Mouse (Mus musculus) limb, embryonic 10.5 days (tissue): ENCODE results near the gene Dld. TPM values are rescaled to one million over a fixed set of nuclear protein-coding genes. Genes with fewer than 3 reads are reported as not detected.
A peak's percentile ranks its signal among the peaks of the same experiment; 100 is the strongest.

Experiments used
- DNase-seq: peaks from one replicate; pipeline ENCODE4 v3.0.0-alpha.2; 2017; ENCODE audit warnings: low spot score
- H3K27ac ChIP-seq: fragments of 300-500 bp; sonication (generic); 2 replicates; pipeline ENCODE4 v1.5.1; 2016; ENCODE audit warnings: mild to moderate bottlenecking
- H3K27me3 ChIP-seq: fragments of 300-500 bp; sonication (generic); 2 replicates; pipeline ENCODE4 v1.6.1; 2016; ENCODE audit warnings: low read depth, mild to moderate bottlenecking; ENCODE audit not compliant: poor library complexity, severe bottlenecking
- H3K36me3 ChIP-seq: fragments of 300-500 bp; sonication (generic); 2 replicates; pipeline ENCODE4 v1.6.1; 2016; ENCODE audit warnings: mild to moderate bottlenecking, moderate library complexity
- H3K4me1 ChIP-seq: fragments of 300-500 bp; sonication (generic); 2 replicates; pipeline ENCODE4 v1.6.1; 2016
- H3K4me3 ChIP-seq: fragments of 300-500 bp; sonication (generic); 2 replicates; pipeline ENCODE4 v1.5.1; 2016; ENCODE audit warnings: mild to moderate bottlenecking, moderate library complexity
- H3K9me3 ChIP-seq: fragments of 300-500 bp; sonication (generic); replicated peaks from 2 replicates; pipeline ENCODE4 v1.6.1; 2016; ENCODE audit warnings: mild to moderate bottlenecking
- WGBS: fragments of 180-500 bp; shearing (Covaris S2); methylation state at CpG from one replicate; pipeline ENCODE4 v1.1.7; 2016; 5-methylcytosine and 5-hydroxymethylcytosine counted together
- polyA plus RNA-seq: library from polyadenylated mRNA; unstranded; fragments of >200 nt; fragmentation: Nextera tagmentation; extraction: Ambion mirVana; gene quantifications from 2 replicates; pipeline ENCODE4 v1.2.1, GENCODE M21; 2016

The Dld gene
- polyA plus RNA-seq, 1 experiment from 2014 or later = 155 TPM

- no peak overlapping the region for H3K27ac ChIP-seq
- H3K9me3 ChIP-seq = no peaks in the 10 kb centered on the region
- no peak overlapping the region for H3K4me3 ChIP-seq
- H3K4me1 ChIP-seq = no peaks in the 10 kb centered on the region
- no peak for DNase-seq
- no peaks in the 10 kb centered on the region for H3K36me3 ChIP-seq
- WGBS = 88% methylated on average over 7 of the region's 7 CpGs
- no peaks in the 10 kb centered on the region for H3K27me3 ChIP-seq
Measured at GRCm38 (mm10) chr12:31369656-31370055, 18.4 kb upstream of the Dld start.

DNA sequence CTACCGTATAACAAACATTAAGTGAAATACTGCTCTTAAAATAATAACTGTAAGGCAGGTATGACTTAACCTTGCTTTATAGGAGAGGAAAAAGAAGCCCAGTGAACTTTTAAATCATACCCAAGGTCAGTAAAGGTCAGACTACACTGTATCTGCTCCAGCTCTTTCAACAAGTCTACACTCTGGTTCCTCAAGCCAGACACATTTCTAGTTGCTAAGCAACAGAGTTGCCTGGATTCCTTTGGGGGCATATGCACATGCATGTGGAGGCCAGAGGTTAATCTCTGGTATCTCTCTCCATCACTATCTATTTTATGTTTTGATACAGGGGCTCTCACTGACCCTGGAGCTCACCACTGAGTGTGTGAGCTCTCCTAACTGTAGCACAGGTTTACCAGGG, 17.9 kb upstream of the Dld start:
- Histone ChIP-seq H3K9me3 (no peaks in the 10 kb centered on the region), H3K27me3 (no peaks in the 10 kb centered on the region), H3K27ac (no peak overlapping the region), H3K4me1 (no peaks in the 10 kb centered on the region), H3K4me3 (no peak overlapping the region), H3K36me3 (no peaks in the 10 kb centered on the region)
- no peak for DNase-seq
- 93% methylated on average over 1 of the region's 1 CpGs for WGBS

GRCm38 (mm10) chr12:31367721-31368120, 16.5 kb upstream of the Dld start:
- Histone ChIP-seq H3K27me3 (no peaks in the 10 kb centered on the region), H3K36me3 (no peaks in the 10 kb centered on the region), H3K4me3 (no peak overlapping the region), H3K27ac (no peak overlapping the region), H3K9me3 (no peaks in the 10 kb centered on the region), H3K4me1 (no peaks in the 10 kb centered on the region)
- DNase-seq = no peak
- WGBS = 85% methylated on average over 5 of the region's 5 CpGs

GRCm38 (mm10) chr12:31366428-31366827, 15.2 kb upstream of the Dld start:
- 62% methylated on average over 3 of the region's 3 CpGs for WGBS
- Histone ChIP-seq H3K27ac (no peak overlapping the region), H3K9me3 (no peaks in the 10 kb centered on the region), H3K27me3 (no peaks in the 10 kb centered on the region), H3K4me3 (no peak overlapping the region), H3K4me1 (no peaks in the 10 kb centered on the region), H3K36me3 (no peaks in the 10 kb centered on the region)
- DNase-seq = no peak

GRCm38 (mm10) chr12:31350191-31350943, 886 bp downstream of the Dld start:
- peaks cover 8% of the 10 kb centered on the region for H3K4me1 ChIP-seq
- H3K4me3 ChIP-seq = peak overlapping the region; percentile 95
- H3K27me3 ChIP-seq = no peaks in the 10 kb centered on the region
- DNase-seq = no peak
- WGBS = 32% methylated on average over 15 of the region's 15 CpGs
- no peaks in the 10 kb centered on the region for H3K9me3 ChIP-seq
- H3K27ac ChIP-seq = peak overlapping the region; percentile 93
- H3K36me3 ChIP-seq = peaks cover 35% of the 10 kb centered on the region

DNA sequence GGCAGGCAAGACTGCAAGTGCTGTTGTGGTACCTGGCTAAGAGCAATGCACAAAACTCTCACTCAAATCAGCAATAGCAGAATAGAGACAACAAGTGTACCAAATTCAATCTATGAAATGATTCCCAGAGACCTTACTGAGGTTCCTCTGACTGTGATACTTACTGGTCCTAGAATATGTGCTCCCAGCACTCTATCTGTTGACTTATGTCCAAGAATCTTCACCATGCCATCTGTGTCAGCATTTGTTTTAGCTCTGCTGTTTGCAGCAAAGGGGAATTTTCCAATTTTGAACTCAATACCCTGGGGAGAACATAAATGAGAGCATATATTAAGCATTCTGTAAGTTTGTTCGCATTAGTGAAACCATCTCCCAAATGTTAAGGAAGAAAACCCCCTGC, 18.0 kb downstream of the Dld start:
- Histone ChIP-seq H3K4me1 (no peaks in the 10 kb centered on the region), H3K36me3 (peaks cover 100% of the 10 kb centered on the region), H3K27ac (no peak overlapping the region), H3K4me3 (no peak overlapping the region), H3K27me3 (no peaks in the 10 kb centered on the region), H3K9me3 (no peaks in the 10 kb centered on the region)
- 97% methylated on average over 1 of the region's 1 CpGs for WGBS
- DNase-seq = no peak

DNA sequence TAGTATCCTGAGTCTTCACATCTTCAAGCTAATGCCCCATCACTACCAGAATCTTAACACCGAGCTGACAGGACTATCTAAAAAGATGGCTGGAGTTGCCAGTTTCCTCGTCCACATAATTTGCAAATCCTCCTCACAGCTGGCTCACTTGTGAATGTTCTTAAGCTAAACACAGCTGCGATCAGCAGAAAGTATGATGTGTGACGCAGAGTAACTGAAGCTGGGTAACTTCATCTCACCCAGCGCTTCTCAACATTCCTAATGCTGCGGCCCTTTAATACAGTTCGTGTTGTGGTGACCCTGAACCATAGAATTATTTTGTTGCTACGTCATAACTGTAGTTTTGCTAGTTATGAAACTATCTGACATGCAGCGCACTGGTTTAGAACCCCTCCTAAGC, 24.1 kb downstream of the Dld start:
- no peaks in the 10 kb centered on the region for H3K9me3 ChIP-seq
- H3K36me3 ChIP-seq = peaks cover 100% of the 10 kb centered on the region
- H3K27ac ChIP-seq = no peak overlapping the region
- H3K4me1 ChIP-seq = no peaks in the 10 kb centered on the region
- no peak overlapping the region for H3K4me3 ChIP-seq
- DNase-seq = no peak
- WGBS = 93% methylated on average over 9 of the region's 9 CpGs
- H3K27me3 ChIP-seq = no peaks in the 10 kb centered on the region

DNA sequence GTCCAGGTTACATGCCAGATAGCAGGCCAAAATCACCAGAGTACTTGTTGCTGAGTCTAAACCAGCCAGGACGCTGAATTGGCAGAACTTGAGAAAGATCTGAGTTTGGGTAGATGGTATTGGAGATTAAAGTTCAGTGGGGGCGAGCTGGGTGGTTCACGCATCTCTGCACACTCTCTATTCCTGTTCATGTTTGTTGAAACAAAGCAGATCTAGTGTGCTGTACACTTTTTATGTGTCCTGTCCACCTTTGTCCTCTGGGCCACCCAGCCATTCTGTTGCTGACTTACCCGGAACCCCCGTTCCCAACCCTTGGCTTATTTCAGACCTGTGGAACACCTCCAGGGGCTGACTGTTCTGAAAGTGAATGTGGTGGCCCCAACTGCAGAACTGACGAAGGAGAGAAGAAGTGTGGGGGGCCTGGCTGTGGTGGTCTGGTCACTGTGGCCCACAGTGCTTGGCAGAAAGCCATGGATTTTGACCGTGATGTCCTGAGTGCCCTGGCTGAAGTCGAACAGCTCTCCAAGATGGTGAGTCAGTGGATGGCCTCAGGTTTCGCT, 28.0 kb downstream of the Dld start:
- Histone ChIP-seq H3K27ac (no peak overlapping the region), H3K4me1 (peaks cover 9% of the 10 kb centered on the region), H3K9me3 (no peaks in the 10 kb centered on the region), H3K4me3 (no peak overlapping the region), H3K36me3 (peaks cover 100% of the 10 kb centered on the region), H3K27me3 (no peaks in the 10 kb centered on the region)
- 96% methylated on average over 9 of the region's 9 CpGs for WGBS
- peak; percentile 18 for DNase-seq

DNA sequence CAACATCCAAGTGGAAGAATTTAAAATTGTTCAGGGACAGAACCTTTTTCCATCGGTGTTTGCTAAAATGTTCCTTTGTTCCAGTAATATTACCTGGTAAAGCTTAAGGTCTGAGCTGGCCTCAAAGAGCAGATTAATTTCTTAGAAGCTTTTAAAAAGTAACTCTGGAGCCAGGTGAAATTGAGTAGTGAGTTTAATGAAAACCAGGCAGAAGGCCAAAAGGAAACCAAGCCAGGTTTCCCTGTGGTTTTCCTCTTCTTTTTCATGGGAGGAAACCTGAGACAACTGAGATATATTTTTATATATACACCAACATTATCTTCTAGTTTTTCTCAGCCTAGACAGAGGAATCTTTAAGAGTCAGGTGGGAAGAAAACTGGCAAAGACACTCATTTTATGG, 29.7 kb downstream of the Dld start:
- Histone ChIP-seq H3K27ac (no peak overlapping the region; the same call in 1 of the 2 replicates), H3K9me3 (no peaks in the 10 kb centered on the region), H3K4me1 (peaks cover 9% of the 10 kb centered on the region), H3K4me3 (no peak overlapping the region), H3K36me3 (peaks cover 100% of the 10 kb centered on the region), H3K27me3 (no peaks in the 10 kb centered on the region)
- DNase-seq = no peak
- 89% methylated on average over 1 of the region's 1 CpGs for WGBS

DNA sequence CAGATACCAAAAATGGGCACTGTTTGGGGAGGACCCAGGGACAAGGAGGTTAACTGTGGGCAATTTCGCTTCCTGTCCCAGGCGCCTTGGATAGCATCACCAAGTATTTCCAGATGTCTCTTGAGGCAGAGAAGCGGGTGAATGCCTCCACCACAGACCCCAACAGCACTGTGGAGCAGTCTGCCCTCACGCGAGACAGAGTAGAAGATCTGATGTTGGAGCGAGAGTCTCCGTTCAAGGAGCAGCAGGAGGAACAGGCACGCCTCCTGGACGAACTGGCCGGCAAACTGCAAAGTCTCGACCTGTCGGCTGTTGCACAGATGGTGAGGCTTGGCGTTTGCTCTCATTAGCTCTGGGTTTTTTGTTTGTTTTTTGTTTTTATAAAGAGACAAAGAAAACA, 30.4 kb downstream of the Dld start:
- H3K4me3 ChIP-seq = no peak overlapping the region
- peaks cover 100% of the 10 kb centered on the region for H3K36me3 ChIP-seq
- H3K4me1 ChIP-seq = peaks cover 9% of the 10 kb centered on the region
- DNase-seq = peak; percentile 36
- WGBS = 66% methylated on average over 13 of the region's 13 CpGs
- H3K27me3 ChIP-seq = no peaks in the 10 kb centered on the region
- H3K9me3 ChIP-seq = no peaks in the 10 kb centered on the region
- peak overlapping the region; percentile 70; the same call in 1 of the 2 replicates for H3K27ac ChIP-seq

DNA sequence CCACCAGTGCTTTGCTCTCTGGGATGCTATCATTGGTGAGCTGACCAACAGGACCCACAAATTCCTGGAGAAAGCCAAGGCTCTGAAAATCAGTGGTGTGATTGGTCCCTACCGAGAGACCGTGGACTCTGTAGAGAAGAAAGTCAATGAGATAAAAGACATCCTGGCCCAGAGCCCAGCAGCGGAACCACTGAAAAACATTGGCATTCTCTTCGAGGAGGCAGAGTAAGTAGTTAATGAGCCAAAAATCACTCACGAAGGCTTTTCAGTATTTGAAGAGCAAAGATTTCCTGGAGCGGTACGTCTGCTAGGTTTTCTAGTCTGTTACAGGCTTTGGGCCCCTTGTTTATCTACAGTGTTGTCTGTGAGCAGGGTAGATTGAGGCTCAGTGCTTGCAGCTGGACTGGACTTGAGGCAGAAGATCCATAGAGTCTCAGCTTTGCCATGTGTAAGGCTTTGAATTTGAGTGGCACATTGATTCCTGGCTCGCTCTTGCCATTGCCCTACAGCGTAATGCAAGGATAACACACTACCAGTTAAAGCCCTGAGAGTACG, 32.8 kb downstream of the Dld start:
- H3K36me3 ChIP-seq = peaks cover 100% of the 10 kb centered on the region

DNA sequence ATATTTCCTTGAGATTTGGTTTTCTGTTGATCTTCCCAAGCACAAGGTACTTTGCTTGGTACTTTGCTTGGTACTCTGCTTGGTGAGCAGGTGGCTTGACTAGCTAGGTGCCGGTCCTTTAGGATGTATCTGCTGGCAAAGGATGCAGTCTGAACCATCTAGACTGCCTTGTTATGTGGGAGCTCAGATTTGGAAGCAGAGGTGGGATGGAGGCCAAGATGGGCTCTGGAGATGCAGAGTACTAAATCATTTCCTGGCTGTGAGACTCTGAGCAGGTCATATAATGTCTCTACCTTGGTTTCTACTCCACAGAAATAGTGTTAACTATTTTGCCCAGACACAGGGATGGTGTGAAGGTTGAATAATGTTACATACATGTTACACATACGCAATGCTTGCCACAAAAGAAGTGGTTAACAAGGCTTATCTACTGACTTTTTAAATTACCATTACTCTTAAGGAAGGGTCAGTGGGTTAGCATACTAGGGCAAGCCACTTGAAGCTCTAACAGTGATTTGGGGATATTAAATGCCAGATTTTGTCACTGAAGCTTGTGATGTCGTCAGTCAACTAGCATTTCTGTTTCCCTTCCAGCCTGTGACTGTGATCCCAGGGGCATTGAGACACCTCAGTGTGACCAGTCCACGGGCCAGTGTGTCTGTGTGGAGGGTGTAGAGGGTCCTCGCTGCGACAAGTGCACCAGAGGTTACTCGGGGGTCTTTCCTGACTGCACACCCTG, 33.4 kb downstream of the Dld start:
- WGBS = 95% methylated on average over 7 of the region's 7 CpGs

More for the DNA sequence above, 32.8 kb downstream of the Dld start:
- Histone ChIP-seq H3K27ac (no peak overlapping the region), H3K4me1 (peaks cover 9% of the 10 kb centered on the region), H3K27me3 (no peaks in the 10 kb centered on the region), H3K9me3 (no peaks in the 10 kb centered on the region), H3K4me3 (no peak overlapping the region)
- 95% methylated on average over 10 of the region's 10 CpGs for WGBS
- DNase-seq = peak; percentile 1

DNA sequence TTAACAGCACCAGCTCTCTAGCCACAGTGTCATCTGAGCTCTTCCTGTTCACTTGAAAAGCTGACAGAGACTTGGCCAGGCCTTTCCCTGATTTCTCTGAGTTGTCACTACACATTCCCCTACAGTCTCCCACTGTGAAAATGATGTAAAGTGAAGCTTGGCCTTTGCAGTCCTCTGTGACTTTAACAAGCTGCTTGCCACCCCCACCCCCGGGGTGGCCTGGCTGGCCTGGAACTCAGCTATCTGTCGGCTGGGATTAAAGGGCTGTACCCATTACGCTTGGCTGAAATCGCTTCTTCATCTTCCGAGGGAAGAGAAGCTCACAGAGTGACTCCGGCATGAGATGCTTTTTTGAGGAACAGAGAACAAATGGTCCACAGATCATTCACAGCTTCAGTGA, 35.3 kb downstream of the Dld start:
- no peaks in the 10 kb centered on the region for H3K27me3 ChIP-seq
- H3K27ac ChIP-seq = no peak overlapping the region
- peaks cover 6% of the 10 kb centered on the region for H3K4me1 ChIP-seq
- no peak overlapping the region for H3K4me3 ChIP-seq
- 78% methylated on average over 6 of the region's 6 CpGs for WGBS
- H3K36me3 ChIP-seq = peaks cover 100% of the 10 kb centered on the region
- no peak for DNase-seq
- no peaks in the 10 kb centered on the region for H3K9me3 ChIP-seq

More for the DNA sequence above, 33.4 kb downstream of the Dld start:
- Histone ChIP-seq H3K27ac (no peak overlapping the region), H3K4me1 (peaks cover 9% of the 10 kb centered on the region), H3K27me3 (no peaks in the 10 kb centered on the region), H3K36me3 (peaks cover 100% of the 10 kb centered on the region), H3K9me3 (no peaks in the 10 kb centered on the region), H3K4me3 (no peak overlapping the region)
- peak; percentile 12 for DNase-seq
